Mouse (Mus musculus) testis, adult 2 months (tissue): ENCODE data around the gene Gm7168.
"Not testable (repeated sequence)": the region's sequence is repeated elsewhere in the genome, so short reads cannot be mapped to it uniquely, and the experiment has no call there.

Experiments
- CTCF ChIP-seq: fragments of 200-500 bp; IDR thresholded peaks from 2 replicates; pipeline ENCODE4 v1.5.1; 2012; ENCODE audit warnings: low read depth, mild to moderate bottlenecking, inconsistent platforms, low read length, moderate library complexity; ENCODE audit not compliant: control insufficient read depth, insufficient read depth, insufficient replicate concordance
- POLR2A ChIP-seq: fragments of 200-500 bp; IDR thresholded peaks from 2 replicates; pipeline ENCODE4 v1.6.1; 2012; ENCODE audit warnings: low read depth, mild to moderate bottlenecking, inconsistent platforms, low read length, moderate library complexity; ENCODE audit not compliant: control insufficient read depth

- TF ChIP-seq CTCF, POLR2A: not testable (repeated sequence)
Observed at GRCm38 (mm10) chr17:13951570-13951969, 3.4 kb downstream of the Gm7168 start.
